In genomic region chr7:143583956-143584355, GRCm38 (mm10) we compare ENCODE assay signal across 8 mouse cellular contexts. TPM values are rescaled to one million over a fixed set of nuclear protein-coding genes. Genes with fewer than 3 reads are reported as not detected.
DNase-seq lines count a peak whose midpoint lies in the region; ATAC-seq and TF ChIP-seq lines count a peak whose summit lies in the region.

No protein-coding gene starts in this region.

- TF ChIP-seq CTCF in cerebellum, adult 2 months (IDR thresholded peaks at IDR 0.05; ENCODE audit: borderline replicate concordance, insufficient read depth, low read depth, low read length) = peak; percentile 71

- no peak for ATAC-seq in hindbrain, embryonic 11.5 days (ENCODE audit: low FRiP score)
- no peak for ATAC-seq in hindbrain, embryonic 12.5 days (ENCODE audit: low FRiP score)

- H3K9ac ChIP-seq in hindbrain, embryonic 11.5 days (ENCODE audit: low read depth, low read length) = no peak overlapping the region
- H3K9ac ChIP-seq in hindbrain, embryonic 12.5 days = no peak overlapping the region
- no peak overlapping the region for H3K9ac ChIP-seq in ES-E14 (ENCODE audit: insufficient read depth, low read depth, low read length, poor library complexity, severe bottlenecking)

- no peaks in the 10 kb centered on the region for H3K4me1 ChIP-seq in hindbrain, embryonic 11.5 days (replicated peaks; ENCODE audit: control insufficient read depth, insufficient read depth, low read length)
- no peaks in the 10 kb centered on the region for H3K4me1 ChIP-seq in hindbrain, embryonic 12.5 days
- peaks cover 0 to 8% of the 10 kb centered on the region in 2 experiments; a peak in 1 of 4 replicates for H3K4me1 ChIP-seq in ES-E14 (ENCODE audit: control insufficient read depth in 2 of 2, insufficient read depth in 2 of 2, low read length in 2 of 2, poor library complexity in 1 of 2)
- H3K4me1 ChIP-seq in cerebellum, adult 2 months (ENCODE audit: control insufficient read depth, insufficient read depth, low read length) = peaks cover 3% of the 10 kb centered on the region; the same call in 1 of the 2 replicates

- no peak overlapping the region for H3K4me3 ChIP-seq in hindbrain, embryonic 11.5 days (ENCODE audit: low read depth, low read length)
- no peak overlapping the region for H3K4me3 ChIP-seq in hindbrain, embryonic 12.5 days
- H3K4me3 ChIP-seq in ES-E14 (ENCODE audit: insufficient read depth in 1 of 2, low read depth in 1 of 2, low read length in 2 of 2, poor library complexity in 1 of 2, severe bottlenecking in 1 of 2) = no peak overlapping the region
- no peak overlapping the region for H3K4me3 ChIP-seq in cerebellum, adult 2 months (replicated peaks; ENCODE audit: insufficient read depth, low read depth, low read length)

- no peak overlapping the region for H3K27ac ChIP-seq in hindbrain, embryonic 11.5 days (ENCODE audit: low read depth, low read length)
- no peak overlapping the region for H3K27ac ChIP-seq in hindbrain, embryonic 12.5 days
- no peak overlapping the region for H3K27ac ChIP-seq in ES-E14 (ENCODE audit: insufficient read depth, low read depth, low read length, poor library complexity, severe bottlenecking)
- H3K27ac ChIP-seq in cerebellum, adult 2 months (ENCODE audit: insufficient read depth, low read length) = no peak overlapping the region

- no peak for TF ChIP-seq POLR2A in cerebellum, adult 2 months (IDR thresholded peaks at IDR 0.05; ENCODE audit: borderline replicate concordance, insufficient read depth, low read length)

- no peaks in the 10 kb centered on the region for H3K9me3 ChIP-seq in hindbrain, embryonic 11.5 days (ENCODE audit: control insufficient read depth, low read length)
- H3K9me3 ChIP-seq in hindbrain, embryonic 12.5 days (replicated peaks) = no peaks in the 10 kb centered on the region
- H3K9me3 ChIP-seq in ES-E14 (ENCODE audit: control insufficient read depth, insufficient read depth, low read depth, low read length) = no peaks in the 10 kb centered on the region

- in situ Hi-C loops in ES-E14 (cut with MboI; ENCODE audit: low sequenced_read_pairs in 2 of 2, unreplicated experiment in 2 of 2) = no loop called here

- peaks cover 8% of the 10 kb centered on the region; the same call in 1 of the 2 replicates for H3K36me3 ChIP-seq in hindbrain, embryonic 11.5 days (ENCODE audit: control insufficient read depth, insufficient read depth, low read length)
- peaks cover 88% of the 10 kb centered on the region for H3K36me3 ChIP-seq in hindbrain, embryonic 12.5 days
- peaks cover 78% of the 10 kb centered on the region for H3K36me3 ChIP-seq in ES-E14 (ENCODE audit: control insufficient read depth, insufficient read depth, low read length, poor library complexity, severe bottlenecking)

- peak; percentile 79 for DNase-seq in hindbrain, embryonic 11.5 days (ENCODE audit: low spot score)
- peak; percentile 68 for DNase-seq in ES-E14 (ENCODE audit: low read depth, low spot score)
- DNase-seq in cerebellum, adult 2 months = peak; percentile 30 to 52
- DNase-seq in gastrocnemius, postnatal 25 days = peak; percentile 54
- DNase-seq in layer of hippocampus, postnatal 14 days (ENCODE audit: low spot score in 2 of 2) = peak; percentile 16 to 34
- peak; percentile 87 for DNase-seq in naive thymus-derived CD4-positive, alpha-beta T cell, adult 2 months (ENCODE audit: low read depth)
- DNase-seq in testis, postnatal 14 days (ENCODE audit: low spot score) = peak; percentile 34

- WGBS in hindbrain, embryonic 11.5 days = 57% methylated on average over 3 of the region's 3 CpGs
- WGBS in hindbrain, embryonic 12.5 days = 37% methylated on average over 3 of the region's 3 CpGs
- WGBS in cerebellum, adult 2 months = 32% methylated on average over 3 of the region's 3 CpGs

- no peaks in the 10 kb centered on the region for H3K27me3 ChIP-seq in hindbrain, embryonic 11.5 days (ENCODE audit: control insufficient read depth, insufficient read depth, low read length)
- no peaks in the 10 kb centered on the region for H3K27me3 ChIP-seq in hindbrain, embryonic 12.5 days
- no peaks in the 10 kb centered on the region for H3K27me3 ChIP-seq in cerebellum, adult 2 months (ENCODE audit: control insufficient read depth, insufficient read depth, low read length)

- no peak overlapping the region for H3K4me2 ChIP-seq in hindbrain, embryonic 11.5 days (replicated peaks; ENCODE audit: low read depth, low read length)
- no peak overlapping the region for H3K4me2 ChIP-seq in hindbrain, embryonic 12.5 days (replicated peaks)

TF ChIP-seq in ES-E14, 5 proteins besides CTCF, POLR2A, EP300 and RAD21:
- TF ChIP-seq ZC3H11A (IDR thresholded peaks at IDR 0.05; ENCODE audit: borderline replicate concordance, low read depth, low read length) (no peak), ZNF384 (IDR thresholded peaks at IDR 0.05; ENCODE audit: low read depth, low read length) (0 out of 2 replicates have a peak, but pooled peaks have one; percentile 18), MAFK (IDR thresholded peaks at IDR 0.05; ENCODE audit: insufficient read depth, low read depth, low read length) (no peak), HCFC1 (IDR thresholded peaks at IDR 0.05; ENCODE audit: borderline replicate concordance, insufficient read depth, low read length) (no peak), CHD2 (IDR thresholded peaks at IDR 0.05; ENCODE audit: low read depth, low read length) (no peak)

RNA-seq across cellular contexts. Expression of gene Cars, which starts 15.9 kb away (rescaled TPM):
- 69.7 and 73.1 TPM in 2 replicates for polyA plus RNA-seq in hindbrain, embryonic 11.5 days (2014; fragmentation: Nextera tagmentation; extraction: Ambion mirVana)
- 57.1 and 61.6 TPM in 2 replicates for polyA plus RNA-seq in hindbrain, embryonic 12.5 days (2016; fragmentation: Nextera tagmentation; extraction: Ambion mirVana)
- total RNA-seq in ES-E14 (2012; rRNA removed) = 153 and 241 TPM in 2 replicates
- 46.2 and 50.1 TPM in 2 replicates for polyA plus RNA-seq in cerebellum, adult 2 months (2012; rRNA removed)
- total RNA-seq in gastrocnemius, postnatal 25 days (2021) = 10 to 100 TPM; 32.7 to 32.9 TPM
- total RNA-seq in layer of hippocampus, postnatal 14 days (2021) = 10 to 100 TPM; 53.8 to 62.8 TPM

RNA-seq across cellular contexts. Expression of gene Nap1l4, which starts 35.0 kb away (rescaled TPM):
- 175 and 187 TPM in 2 replicates for polyA plus RNA-seq in hindbrain, embryonic 11.5 days (2014; fragmentation: Nextera tagmentation; extraction: Ambion mirVana)
- 321 and 332 TPM in 2 replicates for polyA plus RNA-seq in hindbrain, embryonic 12.5 days (2016; fragmentation: Nextera tagmentation; extraction: Ambion mirVana)
- 103 and 123 TPM in 2 replicates for total RNA-seq in ES-E14 (2012; rRNA removed)
- polyA plus RNA-seq in cerebellum, adult 2 months (2012; rRNA removed) = 164 and 185 TPM in 2 replicates
- 100 to 1,000 TPM; 167 to 174 TPM for total RNA-seq in gastrocnemius, postnatal 25 days (2021)
- 100 to 1,000 TPM; 130 to 138 TPM for total RNA-seq in layer of hippocampus, postnatal 14 days (2021)

RNA-seq across cellular contexts. Expression of gene Tnfrsf26, which starts 44.6 kb away (rescaled TPM):
- polyA plus RNA-seq in hindbrain, embryonic 11.5 days (2014; fragmentation: Nextera tagmentation; extraction: Ambion mirVana) = 0.25 and 0.35 TPM in 2 replicates
- polyA plus RNA-seq in hindbrain, embryonic 12.5 days (2016; fragmentation: Nextera tagmentation; extraction: Ambion mirVana) = 0.12 and 0.35 TPM in 2 replicates
- total RNA-seq in ES-E14 (2012; rRNA removed) = 0.11 and 0.18 TPM in 2 replicates
- polyA plus RNA-seq in cerebellum, adult 2 months (2012; rRNA removed) = 0.05 TPM in 2 replicates
- under 1 TPM; 0.08 to 0.43 TPM for total RNA-seq in gastrocnemius, postnatal 25 days (2021)
- under 1 TPM; 0.12 to 0.23 TPM for total RNA-seq in layer of hippocampus, postnatal 14 days (2021)

Comparison
In these comparisons a context has a peak if more than half of its experiments do, and no peak if none do; other contexts are left out.
1. DNase-seq: peak in every context shown above with its lines; median percentile 87 in naive thymus-derived CD4-positive, alpha-beta T cell, adult 2 months; 79 in hindbrain, embryonic 11.5 days; 68 in ES-E14; 54 in gastrocnemius, postnatal 25 days; 41 in cerebellum, adult 2 months; 34 in testis, postnatal 14 days; 25 in layer of hippocampus, postnatal 14 days.